Mouse (Mus musculus): Measurements from ENCODE around the gene Fancd2. TPM values are rescaled to one million over a fixed set of nuclear protein-coding genes. Genes with fewer than 3 reads are reported as not detected.

Fancd2 gene
- polyA plus RNA-seq, 1 experiment from 2014 or later = 6.6 TPM

- no peak overlapping the region for H3K4me2 ChIP-seq
- no peak overlapping the region for H3K27ac ChIP-seq
- H3K4me3 ChIP-seq = no peak overlapping the region
- WGBS = 75% methylated on average over 5 of the region's 5 CpGs
- no peaks in the 10 kb centered on the region for H3K27me3 ChIP-seq
- no peaks in the 10 kb centered on the region for H3K36me3 ChIP-seq
- no peaks in the 10 kb centered on the region for H3K9me3 ChIP-seq
- H3K9ac ChIP-seq = no peak overlapping the region
- peaks cover 7% of the 10 kb centered on the region for H3K4me1 ChIP-seq
- no peak for ATAC-seq (ENCODE audit: insufficient number of reproducible peaks, low FRiP score, low TSS enrichment, low read depth)
These were observed 68.4 kb downstream of the Fancd2 start for GRCm38 (mm10) chr6:113599833-113600232.

GRCm38 (mm10) chr6:113600543-113601139, 69.2 kb downstream of the Fancd2 start, which contains the start of gene Fancd2os:
Gene Fancd2os (minus strand): TSS chr6:113600715.
- Histone ChIP-seq H3K9me3 (no peaks in the 10 kb centered on the region), H3K36me3 (no peaks in the 10 kb centered on the region), H3K27me3 (no peaks in the 10 kb centered on the region), H3K4me3 (no peak within 1 kb of the TSS), H3K9ac (no peak within 1 kb of the TSS), H3K4me2 (0 out of 2 replicates have a peak within 1 kb of the TSS, but pooled peaks have one; percentile 2), H3K27ac (no peak within 1 kb of the TSS), H3K4me1 (peaks cover 12% of the 10 kb centered on the region)
- no peak for ATAC-seq (ENCODE audit: insufficient number of reproducible peaks, low FRiP score, low TSS enrichment, low read depth)
- WGBS = 40% methylated on average over 23 of the region's 23 CpGs

- no peak overlapping the region for H3K27ac ChIP-seq
- H3K9me3 ChIP-seq = no peaks in the 10 kb centered on the region
- peaks cover 25% of the 10 kb centered on the region for H3K4me1 ChIP-seq
- 0 out of 2 replicates have a peak, but pooled peaks cover 3% of the 10 kb centered on the region for H3K36me3 ChIP-seq
- 88% methylated on average over 6 of the region's 6 CpGs for WGBS
- H3K27me3 ChIP-seq = no peaks in the 10 kb centered on the region
- no peak overlapping the region for H3K4me2 ChIP-seq
- H3K4me3 ChIP-seq = no peak overlapping the region
- no peak for ATAC-seq (ENCODE audit: insufficient number of reproducible peaks, low FRiP score, low TSS enrichment, low read depth)
- no peak overlapping the region for H3K9ac ChIP-seq
These were observed 71.3 kb downstream of the Fancd2 start for GRCm38 (mm10) chr6:113602821-113603220.

GRCm38 (mm10) chr6:113603993-113604392, 72.5 kb downstream of the Fancd2 start:
- Histone ChIP-seq H3K27ac (no peak overlapping the region), H3K4me1 (peaks cover 27% of the 10 kb centered on the region), H3K9ac (no peak overlapping the region; the same call in 1 of the 2 replicates), H3K4me3 (peak overlapping the region; percentile 87), H3K4me2 (peak overlapping the region; percentile 47), H3K9me3 (no peaks in the 10 kb centered on the region), H3K36me3 (peaks cover 3% of the 10 kb centered on the region; the same call in 1 of the 2 replicates), H3K27me3 (no peaks in the 10 kb centered on the region)
- WGBS = 58% methylated on average over 12 of the region's 12 CpGs
- ATAC-seq (ENCODE audit: insufficient number of reproducible peaks, low FRiP score, low TSS enrichment, low read depth) = no peak

- Histone ChIP-seq H3K9ac (peak within 1 kb of the TSS; percentile 87), H3K36me3 (peaks cover 3% of the 10 kb centered on the region; the same call in 1 of the 2 replicates), H3K4me3 (peak within 1 kb of the TSS; percentile 87), H3K27ac (peak within 1 kb of the TSS; percentile 87), H3K4me1 (peaks cover 27% of the 10 kb centered on the region), H3K4me2 (peak within 1 kb of the TSS; percentile 80), H3K27me3 (no peaks in the 10 kb centered on the region), H3K9me3 (no peaks in the 10 kb centered on the region)
- under 1% methylated on average over 63 of the region's 65 CpGs for WGBS
- peak; percentile 88 for ATAC-seq (ENCODE audit: insufficient number of reproducible peaks, low FRiP score, low TSS enrichment, low read depth)
These were observed 73.1 kb downstream of the Fancd2 start, which contains the start of gene Brk1 for GRCm38 (mm10) chr6:113604432-113605223. Gene Brk1 (plus strand): TSS chr6:113604772.

- peak overlapping the region; percentile 87 for H3K4me3 ChIP-seq
- peak overlapping the region; percentile 87 for H3K9ac ChIP-seq
- ATAC-seq (ENCODE audit: insufficient number of reproducible peaks, low FRiP score, low TSS enrichment, low read depth) = no peak
- H3K4me1 ChIP-seq = peaks cover 25% of the 10 kb centered on the region
- H3K4me2 ChIP-seq = peak overlapping the region; percentile 80
- H3K27ac ChIP-seq = peak overlapping the region; percentile 87
- 3% methylated on average over 10 of the region's 10 CpGs for WGBS
- H3K36me3 ChIP-seq = peaks cover 3% of the 10 kb centered on the region; the same call in 1 of the 2 replicates
- H3K9me3 ChIP-seq = no peaks in the 10 kb centered on the region
- H3K27me3 ChIP-seq = no peaks in the 10 kb centered on the region
These were observed 73.7 kb downstream of the Fancd2 start for GRCm38 (mm10) chr6:113605224-113605545.

- no peak overlapping the region for H3K4me2 ChIP-seq
- peaks cover 30% of the 10 kb centered on the region for H3K36me3 ChIP-seq
- H3K9ac ChIP-seq = no peak overlapping the region
- no peak overlapping the region for H3K27ac ChIP-seq
- no peaks in the 10 kb centered on the region for H3K9me3 ChIP-seq
- WGBS = 84% methylated on average over 6 of the region's 6 CpGs
- no peaks in the 10 kb centered on the region for H3K27me3 ChIP-seq
- no peak overlapping the region for H3K4me3 ChIP-seq
- H3K4me1 ChIP-seq = peaks cover 20% of the 10 kb centered on the region
- ATAC-seq (ENCODE audit: insufficient number of reproducible peaks, low FRiP score, low TSS enrichment, low read depth) = no peak
These were observed 77.4 kb downstream of the Fancd2 start for GRCm38 (mm10) chr6:113608871-113609270.

- H3K4me3 ChIP-seq = no peak overlapping the region
- no peaks in the 10 kb centered on the region for H3K9me3 ChIP-seq
- H3K27ac ChIP-seq = no peak overlapping the region
- no peak overlapping the region for H3K9ac ChIP-seq
- peaks cover 35% of the 10 kb centered on the region for H3K36me3 ChIP-seq
- no peak for ATAC-seq (ENCODE audit: insufficient number of reproducible peaks, low FRiP score, low TSS enrichment, low read depth)
- H3K27me3 ChIP-seq = no peaks in the 10 kb centered on the region
- peaks cover 20% of the 10 kb centered on the region for H3K4me1 ChIP-seq
- H3K4me2 ChIP-seq = no peak overlapping the region
- WGBS = 92% methylated on average over 7 of the region's 7 CpGs
These were observed 77.8 kb downstream of the Fancd2 start for GRCm38 (mm10) chr6:113609293-113609692.

GRCm38 (mm10) chr6:113612258-113612969, 80.9 kb downstream of the Fancd2 start:
- no peak overlapping the region for H3K4me2 ChIP-seq
- WGBS = 80% methylated on average over 8 of the region's 8 CpGs

GRCm38 (mm10) chr6:113614152-113614551, 82.7 kb downstream of the Fancd2 start:
- Histone ChIP-seq H3K4me1 (no peaks in the 10 kb centered on the region), H3K36me3 (peaks cover 73% of the 10 kb centered on the region), H3K4me2 (no peak overlapping the region), H3K9me3 (no peaks in the 10 kb centered on the region), H3K9ac (no peak overlapping the region), H3K27ac (no peak overlapping the region), H3K4me3 (no peak overlapping the region), H3K27me3 (no peaks in the 10 kb centered on the region)
- ATAC-seq (ENCODE audit: insufficient number of reproducible peaks, low FRiP score, low TSS enrichment, low read depth) = no peak
- 94% methylated on average over 7 of the region's 7 CpGs for WGBS

More at GRCm38 (mm10) chr6:113612258-113612969, 80.9 kb downstream of the Fancd2 start:
- H3K27me3 ChIP-seq = no peaks in the 10 kb centered on the region
- H3K27ac ChIP-seq = no peak overlapping the region
- no peaks in the 10 kb centered on the region for H3K9me3 ChIP-seq
- H3K36me3 ChIP-seq = peaks cover 63% of the 10 kb centered on the region
- H3K9ac ChIP-seq = no peak overlapping the region
- no peak for ATAC-seq (ENCODE audit: insufficient number of reproducible peaks, low FRiP score, low TSS enrichment, low read depth)
- 0 out of 2 replicates have a peak, but pooled peaks cover 3% of the 10 kb centered on the region for H3K4me1 ChIP-seq
- no peak overlapping the region for H3K4me3 ChIP-seq

GRCm38 (mm10) chr6:113614997-113615396, 83.5 kb downstream of the Fancd2 start:
- no peak overlapping the region for H3K9ac ChIP-seq
- 94% methylated on average over 8 of the region's 8 CpGs for WGBS
- H3K4me3 ChIP-seq = no peak overlapping the region
- H3K36me3 ChIP-seq = peaks cover 73% of the 10 kb centered on the region
- ATAC-seq (ENCODE audit: insufficient number of reproducible peaks, low FRiP score, low TSS enrichment, low read depth) = no peak
- H3K27ac ChIP-seq = no peak overlapping the region
- no peaks in the 10 kb centered on the region for H3K4me1 ChIP-seq
- H3K27me3 ChIP-seq = no peaks in the 10 kb centered on the region
- no peak overlapping the region for H3K4me2 ChIP-seq
- no peaks in the 10 kb centered on the region for H3K9me3 ChIP-seq

All from limb, embryonic 15.5 days (tissue).